Mouse (Mus musculus) testis, adult 2 months (tissue): ENCODE results near the gene Elmo1.

Experiments used
- CTCF ChIP-seq: fragments of 200-500 bp; IDR thresholded peaks from 2 replicates; pipeline ENCODE4 v1.5.1; 2012; ENCODE audit warnings: low read depth, mild to moderate bottlenecking, inconsistent platforms, low read length, moderate library complexity; ENCODE audit not compliant: control insufficient read depth, insufficient read depth, insufficient replicate concordance
- POLR2A ChIP-seq: fragments of 200-500 bp; IDR thresholded peaks from 2 replicates; pipeline ENCODE4 v1.6.1; 2012; ENCODE audit warnings: low read depth, mild to moderate bottlenecking, inconsistent platforms, low read length, moderate library complexity; ENCODE audit not compliant: control insufficient read depth

GRCm38 (mm10) chr13:20307381-20307780, 217.0 kb downstream of the Elmo1 start:
- TF ChIP-seq POLR2A (no peak), CTCF (no peak)
